ENCODE assay signal across 9 mouse cellular contexts in genomic region chr6:33804775-33805174, GRCm38 (mm10).
DNase-seq lines count a peak whose midpoint lies in the region; ATAC-seq lines count a peak whose summit lies in the region.
"Had no signal": no experiment of that assay in that cellular context is flagged by ENCODE, and none has a peak within 500 bp of the region (broad histone marks: within the 10 kb centered on the region; RNA-seq: fewer than 3 reads in every experiment).

No protein-coding gene starts in this region.

- no peaks in the 10 kb centered on the region for H3K36me3 ChIP-seq in forebrain, embryonic 12.5 days (replicated peaks)
- no peaks in the 10 kb centered on the region for H3K36me3 ChIP-seq in forebrain, embryonic 11.5 days (ENCODE audit: control insufficient read depth, insufficient read depth, low read length)
- no peaks in the 10 kb centered on the region for H3K36me3 ChIP-seq in hindbrain, embryonic 13.5 days
- H3K36me3 ChIP-seq in midbrain, embryonic 16.5 days (ENCODE audit: control insufficient read depth, insufficient read depth, low read length): no peaks in the 10 kb centered on the region

- peaks cover 8% of the 10 kb centered on the region; the same call in 1 of the 2 replicates for H3K4me1 ChIP-seq in forebrain, embryonic 12.5 days
- H3K4me1 ChIP-seq in forebrain, embryonic 11.5 days (replicated peaks; ENCODE audit: control insufficient read depth, insufficient read depth, low read length): no peaks in the 10 kb centered on the region
- no peaks in the 10 kb centered on the region for H3K4me1 ChIP-seq in hindbrain, embryonic 13.5 days (replicated peaks)
- H3K4me1 ChIP-seq in midbrain, embryonic 16.5 days (ENCODE audit: control insufficient read depth, insufficient read depth, low read length): no peaks in the 10 kb centered on the region

- 43% methylated on average over 2 of the region's 2 CpGs for WGBS in forebrain, embryonic 12.5 days
- 63% methylated on average over 2 of the region's 2 CpGs for WGBS in forebrain, embryonic 11.5 days
- 55% methylated on average over 2 of the region's 2 CpGs for WGBS in hindbrain, embryonic 13.5 days
- WGBS in midbrain, embryonic 16.5 days: 60% methylated on average over 2 of the region's 2 CpGs

- 0 out of 2 replicates have a peak overlapping the region, but pooled peaks have one; percentile 19 for H3K27ac ChIP-seq in forebrain, embryonic 12.5 days
- no peak overlapping the region for H3K27ac ChIP-seq in forebrain, embryonic 11.5 days (ENCODE audit: low read depth, low read length)
- H3K27ac ChIP-seq in hindbrain, embryonic 13.5 days: no peak overlapping the region
- no peak overlapping the region for H3K27ac ChIP-seq in midbrain, embryonic 16.5 days (ENCODE audit: low read length)

- H3K9ac ChIP-seq in forebrain, embryonic 12.5 days: no peak overlapping the region
- no peak overlapping the region for H3K9ac ChIP-seq in forebrain, embryonic 11.5 days (ENCODE audit: low read length)
- H3K9ac ChIP-seq in hindbrain, embryonic 13.5 days: no peak overlapping the region
- no peak overlapping the region for H3K9ac ChIP-seq in midbrain, embryonic 16.5 days (ENCODE audit: low read depth, low read length)

- no peak overlapping the region for H3K4me3 ChIP-seq in forebrain, embryonic 12.5 days (replicated peaks)
- H3K4me3 ChIP-seq in forebrain, embryonic 11.5 days (ENCODE audit: low read depth, low read length): no peak overlapping the region
- no peak overlapping the region for H3K4me3 ChIP-seq in hindbrain, embryonic 13.5 days
- H3K4me3 ChIP-seq in midbrain, embryonic 16.5 days (ENCODE audit: low read depth, low read length): no peak overlapping the region

- no peaks in the 10 kb centered on the region for H3K27me3 ChIP-seq in forebrain, embryonic 12.5 days
- H3K27me3 ChIP-seq in forebrain, embryonic 11.5 days (ENCODE audit: control insufficient read depth, insufficient read depth, low read length): no peaks in the 10 kb centered on the region
- H3K27me3 ChIP-seq in hindbrain, embryonic 13.5 days: no peaks in the 10 kb centered on the region
- no peaks in the 10 kb centered on the region for H3K27me3 ChIP-seq in midbrain, embryonic 16.5 days (ENCODE audit: control insufficient read depth, insufficient read depth, low read depth, low read length)
- H3K27me3 ChIP-seq: CH12.LX had no signal

- no peaks in the 10 kb centered on the region for H3K9me3 ChIP-seq in forebrain, embryonic 12.5 days
- H3K9me3 ChIP-seq in forebrain, embryonic 11.5 days (ENCODE audit: control insufficient read depth, low read length): no peaks in the 10 kb centered on the region
- no peaks in the 10 kb centered on the region for H3K9me3 ChIP-seq in hindbrain, embryonic 13.5 days
- no peaks in the 10 kb centered on the region for H3K9me3 ChIP-seq in midbrain, embryonic 16.5 days (replicated peaks; ENCODE audit: control insufficient read depth, low read length, poor library complexity, severe bottlenecking)

- H3K4me2 ChIP-seq in forebrain, embryonic 12.5 days: no peak overlapping the region
- H3K4me2 ChIP-seq in forebrain, embryonic 11.5 days (ENCODE audit: low read depth, low read length, severe bottlenecking): no peak overlapping the region
- no peak overlapping the region for H3K4me2 ChIP-seq in hindbrain, embryonic 13.5 days
- no peak overlapping the region for H3K4me2 ChIP-seq in midbrain, embryonic 16.5 days (ENCODE audit: low read length)

- DNase-seq in forebrain, embryonic 11.5 days (ENCODE audit: low spot score): no peak
- DNase-seq in CD4-positive helper T cell, adult 2 months (ENCODE audit: low read depth, low spot score): peak; percentile 25
- DNase-seq in cerebellum, postnatal 36 days: peak; percentile 37 to 72
- DNase-seq in layer of hippocampus, postnatal 10 days (ENCODE audit: low spot score in 2 of 2): peak; percentile 38 to 61
- no peak for DNase-seq in ovary, postnatal 36 days (ENCODE audit: low spot score)

- ATAC-seq in forebrain, embryonic 12.5 days (ENCODE audit: low FRiP score): no peak
- no peak for ATAC-seq in forebrain, embryonic 11.5 days (replicated peaks; ENCODE audit: low FRiP score)
- ATAC-seq in hindbrain, embryonic 13.5 days (ENCODE audit: low FRiP score): no peak
- ATAC-seq in midbrain, embryonic 16.5 days: no peak

Comparison
In these comparisons a context has a peak if more than half of its experiments do, and no peak if none do; other contexts are left out.
1. DNase-seq: peak in CD4-positive helper T cell, adult 2 months (single experiment), cerebellum, postnatal 36 days (2 of 2) and layer of hippocampus, postnatal 10 days (2 of 2); none in forebrain, embryonic 11.5 days (single experiment) and ovary, postnatal 36 days (single experiment).